Mouse (Mus musculus): ENCODE results near the gene Aplnr.

Aplnr gene

DNA sequence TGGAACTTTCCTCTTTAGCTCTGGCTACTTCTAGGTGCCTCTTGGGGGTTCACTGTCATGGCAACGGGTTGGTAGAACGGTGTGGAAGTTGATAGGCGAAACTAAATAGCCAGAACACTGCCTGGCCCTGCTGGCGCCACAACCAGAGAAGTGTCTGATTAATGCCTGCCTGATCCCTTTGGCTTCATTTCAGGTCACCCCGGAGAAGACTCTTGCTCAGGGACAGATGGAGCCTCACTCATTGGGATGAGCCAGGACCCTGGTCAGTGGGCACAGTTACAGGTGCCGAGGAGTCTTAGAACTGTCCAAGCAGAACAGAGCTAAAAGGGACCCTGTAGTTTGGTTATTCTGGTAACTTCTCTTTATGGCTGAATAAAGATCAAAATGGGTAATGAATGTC lies 37.5 kb downstream of the Aplnr start:
- in situ Hi-C loops (cut with MboI; ENCODE audit: low sequenced_read_pairs), result no loop called here

GRCm38 (mm10) chr2:85178139-85178800 lies 42.2 kb downstream of the Aplnr start:
- in situ Hi-C loops (cut with MboI; ENCODE audit: low sequenced_read_pairs), result no loop called here

- in situ Hi-C loops (cut with MboI; ENCODE audit: low sequenced_read_pairs), result no loop called here
Measured at GRCm38 (mm10) chr2:85187582-85188151, 51.6 kb downstream of the Aplnr start.

Data from CH12F3 (cell line).